Mouse (Mus musculus) left cerebral cortex, postnatal 36 days (tissue): ENCODE measurements around the gene Ap2a1. TPM values are rescaled to one million over a fixed set of nuclear protein-coding genes. Genes with fewer than 3 reads are reported as not detected.

Experiments
- DNase-seq, 2 experiments: peaks; one replicate each; pipeline ENCODE4 v3.0.0; 2021 to 2022; ENCODE audit warnings: low spot score in 2 of 2, mixed read lengths in 1 of 2
- intact Hi-C: fragments of 180-260 bp; cut with DNase I; formaldehyde crosslinking; loops from one replicate; pipeline ENCODE4 v1.15.1; 2025
- total RNA-seq, 2 experiments: library from RNA; stranded (reverse); gene quantifications; 2 replicates each; pipeline ENCODE4 v1.2.3; 2021

Gene Ap2a1
- total RNA-seq, 2 experiments from 2014 or later = 346 to 355 TPM

DNA sequence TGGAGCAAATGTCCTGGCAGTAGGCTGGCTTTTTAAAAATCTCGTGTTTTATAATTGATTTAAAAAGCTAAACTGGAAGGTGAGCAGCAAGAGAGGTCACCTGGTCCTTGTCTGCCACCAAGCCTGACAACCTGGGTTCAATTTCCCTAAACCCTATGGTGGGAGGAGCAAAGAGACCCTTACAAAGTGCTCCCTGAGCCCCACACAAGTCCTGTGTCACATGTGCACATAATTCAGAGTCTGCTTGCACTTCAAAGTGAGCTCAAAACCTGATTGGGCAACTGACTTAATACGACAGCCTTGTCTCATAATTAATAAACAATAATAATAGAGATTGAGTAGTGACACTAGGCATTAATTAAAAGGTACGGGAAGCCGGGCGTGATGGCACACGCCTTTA is 58.7 kb downstream of the Ap2a1 start:
- DNase-seq = no peak
- intact Hi-C loops = loop anchor here (2.0 kb wide), 1 partner anchor 20 kb away; no protein-coding TSS in a partner anchor

- intact Hi-C loops = loop anchor here (1.0 to 2.0 kb wide), 2 partner anchors 21 kb away; partner anchors contain the start of gene Tbc1d17
- DNase-seq = peak; percentile 95
These were observed 59.4 kb downstream of the Ap2a1 start, which contains the start of gene Ptov1 for GRCm38 (mm10) chr7:44869697-44870528. Ptov1 (minus strand) TSS chr7:44869788.

- intact Hi-C loops = loop anchor here (1.0 kb wide), 1 partner anchor 20 kb away; the partner anchor contains the start of gene Tbc1d17
These were observed 60.2 kb downstream of the Ap2a1 start for GRCm38 (mm10) chr7:44868919-44869696.

GRCm38 (mm10) chr7:44868465-44868864 is 60.8 kb downstream of the Ap2a1 start:
- DNase-seq = no peak
- intact Hi-C loops = no loop called here

More at GRCm38 (mm10) chr7:44868919-44869696, 60.2 kb downstream of the Ap2a1 start:
- peak in 1 of 2 experiments; percentile 69 for DNase-seq

- no peak for DNase-seq
- intact Hi-C loops = no loop called here
These were observed 61.5 kb downstream of the Ap2a1 start for GRCm38 (mm10) chr7:44867802-44868201.

GRCm38 (mm10) chr7:44867010-44867702 is 62.1 kb downstream of the Ap2a1 start:
- DNase-seq = no peak
- intact Hi-C loops = no loop called here

- no peak for DNase-seq
- intact Hi-C loops = no loop called here
These were observed 62.9 kb downstream of the Ap2a1 start for GRCm38 (mm10) chr7:44866276-44867009.

DNA sequence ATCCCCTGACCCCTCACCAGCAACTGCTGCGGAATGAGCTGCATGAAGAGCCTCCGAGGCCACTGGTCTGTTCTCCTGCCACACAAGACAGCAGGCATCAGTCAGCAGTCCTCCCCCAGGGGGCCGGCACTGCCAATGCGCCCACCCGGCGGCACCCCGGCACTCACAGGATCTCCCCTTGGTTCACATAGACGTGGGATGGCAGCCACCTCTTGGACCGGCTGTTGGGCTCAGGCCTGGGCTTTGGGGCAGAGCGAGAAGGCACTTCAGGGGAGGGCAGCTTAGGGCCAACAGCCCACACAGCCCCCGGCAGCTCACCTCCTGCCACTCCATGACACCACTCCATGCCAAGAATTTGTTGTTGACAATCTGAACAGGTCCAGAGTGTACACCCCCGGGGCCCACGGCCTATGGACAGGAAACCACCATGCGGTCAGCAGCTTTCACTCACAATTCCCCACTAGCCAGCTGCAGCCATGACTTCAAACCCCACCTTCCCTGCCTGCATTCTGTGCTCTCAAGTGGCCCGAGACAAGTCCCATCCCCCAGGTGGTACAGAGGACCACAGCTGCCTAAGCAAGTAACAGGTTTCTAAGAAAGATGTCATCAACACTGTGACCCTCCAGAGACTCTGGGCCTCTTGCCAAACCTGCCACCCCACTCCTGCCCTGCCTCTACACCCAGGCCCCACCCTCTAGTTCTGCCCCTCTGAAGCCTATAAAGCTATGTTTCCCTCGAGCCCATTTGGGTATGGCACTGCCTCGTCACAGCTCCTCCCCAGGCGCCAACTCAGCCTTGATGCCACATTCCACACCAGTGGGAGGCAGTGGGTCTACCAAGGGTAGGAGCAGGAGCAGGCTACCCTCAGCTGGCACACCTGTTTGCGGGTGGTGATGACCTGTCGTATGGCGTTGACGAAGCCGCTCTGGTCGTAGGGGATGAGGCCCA is 64.4 kb downstream of the Ap2a1 start:
- DNase-seq = no peak
- intact Hi-C loops = no loop called here

GRCm38 (mm10) chr7:44863982-44864494 is 65.3 kb downstream of the Ap2a1 start:
- DNase-seq = no peak
- intact Hi-C loops = no loop called here

- no peak for DNase-seq
- intact Hi-C loops = no loop called here
These were observed 66.1 kb downstream of the Ap2a1 start for GRCm38 (mm10) chr7:44863210-44863609.

- intact Hi-C loops = no loop called here
- DNase-seq = no peak
These were observed 66.9 kb downstream of the Ap2a1 start for GRCm38 (mm10) chr7:44862434-44862833.

DNA sequence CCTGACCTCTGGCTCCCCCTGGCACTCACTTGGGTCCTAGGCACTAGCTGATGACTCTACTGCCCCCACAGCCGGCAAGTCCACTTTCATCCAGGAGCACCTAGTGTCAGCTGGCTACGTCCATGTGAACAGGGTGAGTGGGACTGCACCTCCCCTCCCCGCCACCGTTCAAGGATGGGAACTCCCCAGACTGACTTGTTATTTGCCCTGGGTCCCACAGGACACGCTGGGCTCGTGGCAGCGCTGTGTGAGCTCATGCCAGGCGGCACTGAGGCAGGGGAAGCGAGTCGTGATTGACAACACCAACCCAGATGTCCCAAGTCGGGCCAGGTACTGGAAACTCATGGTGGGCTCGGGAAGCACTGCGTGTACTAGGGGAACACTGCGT is 67.9 kb downstream of the Ap2a1 start:
- intact Hi-C loops = no loop called here
- DNase-seq = no peak

DNA sequence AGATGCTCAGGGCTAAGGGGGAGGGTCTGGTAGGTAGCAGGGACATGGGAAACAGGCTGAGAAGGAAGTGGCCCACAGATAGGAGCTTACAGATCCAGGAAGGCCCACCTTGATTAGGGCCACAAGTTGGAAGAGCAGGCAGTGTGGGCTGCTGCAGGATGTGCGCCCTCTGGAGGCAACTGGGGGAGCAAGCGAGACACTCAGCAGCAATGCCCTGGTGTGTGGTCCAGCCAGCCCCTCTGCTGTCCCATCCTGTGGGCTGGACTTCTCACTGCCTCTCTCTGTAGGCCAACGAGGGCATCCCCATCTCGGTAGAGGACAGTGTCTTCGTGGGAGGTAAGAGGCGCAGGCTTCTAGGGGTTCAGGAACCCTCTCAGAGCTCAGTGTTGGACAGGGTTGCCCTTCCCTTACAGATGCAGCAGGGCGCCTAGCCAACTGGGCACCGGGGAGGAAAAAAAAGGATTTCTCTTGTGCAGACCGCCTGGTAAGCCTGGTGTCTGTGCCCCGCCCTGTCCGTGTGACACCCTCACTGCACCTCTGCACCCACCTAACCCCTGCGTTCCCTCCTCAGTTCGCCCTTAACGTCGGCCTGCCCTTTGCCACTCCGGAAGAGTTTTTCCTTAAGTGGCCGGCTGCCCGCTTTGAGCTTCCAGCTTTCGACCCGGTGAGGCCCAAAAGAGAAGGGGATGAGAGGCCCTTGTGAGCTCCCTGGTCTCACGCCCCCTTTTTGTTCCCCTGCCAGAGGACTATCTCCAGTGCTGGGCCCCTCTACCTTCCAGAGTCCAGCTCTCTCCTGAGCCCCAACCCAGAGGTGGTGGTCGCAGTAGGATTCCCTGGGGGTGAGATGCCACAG is 68.5 kb downstream of the Ap2a1 start:
- DNase-seq = no peak
- intact Hi-C loops = no loop called here

- intact Hi-C loops = no loop called here
- DNase-seq = no peak
These were observed 69.4 kb downstream of the Ap2a1 start for GRCm38 (mm10) chr7:44859896-44860295.

GRCm38 (mm10) chr7:44857905-44858304 is 71.4 kb downstream of the Ap2a1 start:
- no peak for DNase-seq
- intact Hi-C loops = no loop called here

- intact Hi-C loops = no loop called here
- DNase-seq = peak; percentile 91 to 92
These were observed 72.2 kb downstream of the Ap2a1 start, which contains the start of gene Pnkp for GRCm38 (mm10) chr7:44857042-44857552. Pnkp (plus strand) TSS chr7:44857139.
